Mouse (Mus musculus) heart, adult 2 months (tissue): Measurements from ENCODE around the gene Hlx.
A peak's percentile ranks its signal among the peaks of the same experiment; 100 is the strongest.

Experiments
- CTCF ChIP-seq: fragments of 200-600 bp; IDR thresholded peaks from 2 replicates; pipeline ENCODE4 v1.8.1; 2022; ENCODE audit warnings: antibody characterized with exemption, mild to moderate bottlenecking, moderate library complexity
- EP300 ChIP-seq: fragments of 200-500 bp; IDR thresholded peaks from 2 replicates; pipeline ENCODE4 v1.6.1; 2011; ENCODE audit warnings: low read depth, low read length, control low read depth; ENCODE audit not compliant: insufficient read depth
- POLR2A ChIP-seq: fragments of 200-500 bp; IDR thresholded peaks from 2 replicates; pipeline ENCODE4 v1.6.1; 2011; ENCODE audit warnings: mild to moderate bottlenecking, low read depth, low read length, control low read depth; ENCODE audit not compliant: insufficient read depth

DNA sequence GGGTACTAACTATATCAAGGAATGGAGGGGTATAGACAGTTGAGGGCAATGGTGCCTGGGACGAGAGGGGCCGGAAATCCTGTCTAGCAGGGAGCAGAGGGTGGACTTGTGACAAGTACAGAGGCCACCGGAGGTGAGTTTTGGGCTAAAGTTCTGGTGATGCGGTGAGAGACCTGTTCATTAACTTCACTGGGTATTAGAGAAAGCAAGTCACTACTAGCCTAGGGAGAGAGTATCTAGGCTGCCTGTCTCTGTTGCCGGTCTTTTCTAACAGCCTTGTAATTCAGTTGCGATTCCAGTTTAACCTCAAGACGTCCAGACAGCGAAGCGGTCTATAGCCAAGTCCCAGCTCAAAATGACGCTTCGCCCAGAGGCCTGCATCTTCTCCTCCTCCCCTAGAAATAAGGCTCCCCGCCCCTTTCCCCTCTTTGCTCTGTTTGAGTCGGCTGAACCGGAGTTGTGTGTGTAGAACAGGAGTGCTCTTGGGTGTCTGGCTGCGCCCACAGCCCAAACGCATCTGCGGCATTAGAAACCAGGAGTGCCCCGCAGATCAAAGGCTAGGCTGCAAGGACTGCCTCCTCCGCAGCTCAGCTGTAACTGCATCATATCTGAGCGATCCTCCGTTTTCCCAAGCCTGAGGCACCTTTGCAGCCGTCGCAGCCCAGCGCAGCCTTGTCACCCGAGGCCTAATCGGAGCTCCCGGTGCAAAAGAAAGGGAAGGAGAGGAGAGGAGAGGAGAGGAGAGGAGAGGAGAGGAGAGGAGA, 1.8 kb upstream of the Hlx start:
- TF ChIP-seq POLR2A (0 out of 2 replicates have a peak, but pooled peaks have one; percentile 2), CTCF (no peak), EP300 (no peak)
